Mouse (Mus musculus): ENCODE results near the gene Tmem40. TPM values are rescaled to one million over a fixed set of nuclear protein-coding genes. Genes with fewer than 3 reads are reported as not detected.

The Tmem40 gene
- total and polyA plus RNA-seq, 3 experiments, result 13.8 to 16.4 TPM; not detected in 1

DNA sequence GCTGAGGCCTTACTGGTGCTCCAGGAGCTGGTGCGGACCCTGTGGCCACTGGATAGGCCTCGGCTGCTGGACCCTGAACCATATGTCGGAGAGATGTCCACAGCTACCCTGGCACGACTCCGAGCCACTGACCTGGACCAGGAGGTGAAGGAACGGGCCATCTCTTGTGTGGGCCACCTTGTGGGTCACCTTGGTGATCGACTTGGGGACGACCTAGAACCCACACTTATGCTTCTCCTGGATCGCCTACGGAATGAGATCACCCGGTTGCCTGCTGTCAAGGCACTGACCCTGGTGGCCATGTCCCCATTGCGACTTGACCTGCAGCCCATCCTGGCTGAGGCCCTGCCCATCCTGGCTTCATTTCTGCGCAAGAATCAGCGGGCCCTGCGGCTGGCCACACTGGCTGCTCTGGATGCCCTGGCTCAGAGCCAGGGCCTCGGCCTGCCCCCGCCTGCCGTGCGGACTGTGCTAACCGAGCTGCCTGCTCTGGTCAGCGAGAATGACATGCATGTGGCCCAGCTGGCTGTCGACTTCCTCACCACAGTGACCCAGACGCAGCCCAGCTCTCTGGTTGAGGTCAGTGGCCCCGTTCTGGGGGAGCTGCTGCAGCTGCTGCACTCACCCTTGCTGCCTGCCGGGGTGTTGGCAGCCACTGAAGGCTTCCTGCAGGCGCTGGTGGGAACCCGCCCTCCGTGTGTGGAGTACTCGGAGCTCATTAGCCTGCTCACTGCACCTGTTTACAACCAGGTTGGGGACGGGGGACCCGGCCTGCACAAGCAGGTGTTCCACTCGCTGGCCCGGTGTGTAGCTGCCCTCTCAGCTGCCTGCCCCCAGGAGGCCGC is 29.9 kb upstream of the Tmem40 start:
- TF ChIP-seq NELFE (IDR thresholded peaks at IDR 0.05; ENCODE audit: low read depth, low read length), result no peak
- no peak for TF ChIP-seq MAFK (IDR thresholded peaks at IDR 0.05; ENCODE audit: borderline replicate concordance, low read depth, low read length)
- TF ChIP-seq MYC (IDR thresholded peaks at IDR 0.05; ENCODE audit: low read depth, low read length), result no peak
- no peak for TF ChIP-seq CHD2 (IDR thresholded peaks at IDR 0.05; ENCODE audit: low read length)
- TF ChIP-seq ZMIZ1 (IDR thresholded peaks at IDR 0.05; ENCODE audit: low read depth, low read length), result no peak
- TF ChIP-seq ZC3H11A (IDR thresholded peaks at IDR 0.05; ENCODE audit: low read depth, low read length), result no peak
- TF ChIP-seq CHD1 (IDR thresholded peaks at IDR 0.05; ENCODE audit: low read depth, low read length), result no peak
- no peak for TF ChIP-seq ZKSCAN1 (IDR thresholded peaks at IDR 0.05; ENCODE audit: low read depth, low read length)
- TF ChIP-seq MAX (IDR thresholded peaks at IDR 0.05; ENCODE audit: low read length), result no peak
- no peak for TF ChIP-seq E2F4 (IDR thresholded peaks at IDR 0.05; ENCODE audit: borderline replicate concordance, low read depth, low read length)
- TF ChIP-seq UBTF (IDR thresholded peaks at IDR 0.05; ENCODE audit: borderline replicate concordance, insufficient read depth, low read depth, low read length), result no peak
- no peak for TF ChIP-seq GATA1 (IDR thresholded peaks at IDR 0.05; ENCODE audit: low read depth, low read length)
- no peak for TF ChIP-seq GABPA (IDR thresholded peaks at IDR 0.05; ENCODE audit: low read depth, low read length)
- TF ChIP-seq MYB (IDR thresholded peaks at IDR 0.05; ENCODE audit: low read depth, low read length), result no peak
- no peak for TF ChIP-seq RAD21 (IDR thresholded peaks at IDR 0.05; ENCODE audit: low read depth, low read length)
- TF ChIP-seq BHLHE40 (IDR thresholded peaks at IDR 0.05; ENCODE audit: borderline replicate concordance, low read depth, low read length), result no peak
- no peak for TF ChIP-seq ETS1 (IDR thresholded peaks at IDR 0.05; ENCODE audit: low read depth, low read length)
- TF ChIP-seq USF2 (IDR thresholded peaks at IDR 0.05; ENCODE audit: borderline replicate concordance in 1 of 2, insufficient read depth in 1 of 2, low read depth in 1 of 2, low read length in 2 of 2), result no peak
- Histone ChIP-seq H3K27ac (ENCODE audit: control insufficient read depth, low read depth, low read length) (no peak overlapping the region), H3K36me3 (ENCODE audit: control insufficient read depth in 1 of 2, insufficient read depth in 2 of 2, low read length in 2 of 2) (no peaks in the 10 kb centered on the region), H3K9me3 (replicated peaks; ENCODE audit: insufficient read depth, low read length) (no peaks in the 10 kb centered on the region), H3K9ac (ENCODE audit: control insufficient read depth, low read depth, low read length, poor library complexity, severe bottlenecking) (no peak overlapping the region), H3K4me1 (ENCODE audit: control insufficient read depth in 1 of 2, insufficient read depth in 2 of 2, low read length in 2 of 2) (no peaks in the 10 kb centered on the region), H3K27me3 (ENCODE audit: control insufficient read depth in 1 of 2, insufficient read depth in 2 of 2, low read length in 2 of 2) (no peaks in the 10 kb centered on the region), H3K79me2 (ENCODE audit: control insufficient read depth, insufficient read depth, low read length, poor library complexity) (no peaks in the 10 kb centered on the region), H3K4me3 (ENCODE audit: control insufficient read depth in 1 of 2, insufficient read depth in 1 of 2, low read depth in 2 of 2, low read length in 2 of 2) (no peak overlapping the region)
- DNase-seq (ENCODE audit: low read depth, low spot score), result no peak

DNA sequence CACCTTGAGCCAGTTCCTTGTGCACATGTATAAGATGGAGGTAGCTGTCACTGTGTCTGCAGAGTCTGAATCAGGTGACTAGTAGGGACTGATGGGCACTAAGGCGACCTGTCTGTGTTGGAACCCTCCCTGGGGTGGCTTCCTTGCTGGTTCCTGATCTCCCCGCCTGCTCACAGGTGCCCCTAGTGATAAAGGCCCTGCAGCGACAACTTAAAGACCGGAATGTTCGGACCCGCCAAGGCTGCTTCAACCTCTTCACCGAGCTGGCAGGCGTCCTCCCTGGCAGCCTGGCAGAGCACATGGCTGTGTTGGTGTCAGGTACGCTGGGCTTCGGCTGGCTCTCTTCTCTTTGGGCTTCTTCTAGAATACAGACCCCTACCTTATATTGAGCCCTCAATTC is 28.8 kb upstream of the Tmem40 start:
- no peak for DNase-seq (ENCODE audit: low read depth, low spot score)
- Histone ChIP-seq H3K27ac (ENCODE audit: control insufficient read depth, low read depth, low read length) (no peak overlapping the region), H3K4me1 (ENCODE audit: control insufficient read depth in 1 of 2, insufficient read depth in 2 of 2, low read length in 2 of 2) (no peaks in the 10 kb centered on the region), H3K36me3 (ENCODE audit: control insufficient read depth in 1 of 2, insufficient read depth in 2 of 2, low read length in 2 of 2) (no peaks in the 10 kb centered on the region), H3K9me3 (replicated peaks; ENCODE audit: insufficient read depth, low read length) (no peaks in the 10 kb centered on the region), H3K79me2 (ENCODE audit: control insufficient read depth, insufficient read depth, low read length, poor library complexity) (no peaks in the 10 kb centered on the region), H3K27me3 (ENCODE audit: control insufficient read depth in 1 of 2, insufficient read depth in 2 of 2, low read length in 2 of 2) (no peaks in the 10 kb centered on the region), H3K9ac (ENCODE audit: control insufficient read depth, low read depth, low read length, poor library complexity, severe bottlenecking) (no peak overlapping the region), H3K4me3 (ENCODE audit: control insufficient read depth in 1 of 2, insufficient read depth in 1 of 2, low read depth in 2 of 2, low read length in 2 of 2) (no peak overlapping the region)
- TF ChIP-seq POLR2AphosphoS5 (IDR thresholded peaks at IDR 0.05; ENCODE audit: borderline replicate concordance, low read depth, low read length), result no peak
